Mouse (Mus musculus) embryonic fibroblast, embryonic 13.5 days (primary cell): ENCODE data around the gene Gli3. TPM values are rescaled to one million over a fixed set of nuclear protein-coding genes. Genes with fewer than 3 reads are reported as not detected.

Source experiments
- H3K27ac ChIP-seq: 2 replicates; pipeline ENCODE4 v1.5.1; 2012; ENCODE audit warnings: low read length, control low read depth, inconsistent platforms; ENCODE audit not compliant: insufficient read depth
- H3K4me1 ChIP-seq: 2 replicates; pipeline ENCODE4 v1.6.1; 2011; ENCODE audit warnings: low read length; ENCODE audit not compliant: control insufficient read depth, insufficient read depth
- H3K4me3 ChIP-seq: 2 replicates; pipeline ENCODE4 v1.5.1; 2011; ENCODE audit warnings: mild to moderate bottlenecking, control low read depth, low read length; ENCODE audit not compliant: insufficient read depth
- CTCF ChIP-seq: IDR thresholded peaks from 2 replicates; pipeline ENCODE4 v1.5.1; 2011; ENCODE audit warnings: mild to moderate bottlenecking, control low read depth, low read length, moderate library complexity, borderline replicate concordance; ENCODE audit not compliant: insufficient read depth
- POLR2A ChIP-seq: IDR thresholded peaks from 2 replicates; pipeline ENCODE4 v1.6.1; 2011; ENCODE audit warnings: low read depth, mild to moderate bottlenecking, control low read depth, low read length, moderate library complexity
- polyA plus RNA-seq: library from polyadenylated mRNA; stranded (reverse); fragments of >200 nt; gene quantifications from 2 replicates; pipeline ENCODE4 v1.2.4, GENCODE M21; 2011; ENCODE audit warnings: low read depth; ENCODE audit not compliant: missing spikeins, insufficient read length

Gene Gli3
- polyA plus RNA-seq = 41.8 and 64.3 TPM in 2 replicates

DNA sequence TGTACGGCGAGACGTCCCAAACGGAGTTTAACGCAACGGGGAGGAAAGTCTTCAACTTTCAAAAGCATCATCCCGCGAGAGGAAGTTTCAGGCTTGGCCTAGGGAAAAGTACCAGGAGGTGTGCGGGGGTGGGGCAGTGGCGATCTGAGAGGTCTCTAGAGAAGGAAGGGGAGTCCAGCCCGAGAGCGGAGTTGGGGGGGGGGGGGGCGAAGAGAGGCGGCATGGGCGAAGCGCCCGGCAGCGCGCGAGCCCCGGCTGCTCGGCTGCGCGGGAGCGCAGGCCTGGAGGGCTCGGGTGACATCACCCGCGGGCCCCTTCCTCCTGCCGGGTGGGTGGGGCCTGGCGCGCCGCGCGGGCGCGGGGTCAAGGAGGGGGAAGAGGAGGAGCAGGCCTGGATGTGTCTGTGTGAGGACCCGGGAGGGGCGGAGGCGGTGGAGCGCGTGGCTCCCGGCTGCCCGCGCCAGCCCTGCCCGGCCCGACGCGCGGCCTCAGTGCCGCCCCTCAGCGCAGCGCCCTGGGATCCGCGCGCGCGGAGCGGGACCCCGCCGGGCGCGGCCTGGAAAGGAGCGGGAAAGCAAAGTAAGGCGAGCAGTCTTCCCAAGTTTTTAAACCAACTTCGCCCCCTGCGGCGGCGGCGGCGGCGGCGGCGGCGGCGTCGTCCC is at the start of gene Gli3:
TSS of gene Gli3 (plus strand) at position 406 of the 662 bp plus-strand sequence.
- peak within 1 kb of the TSS; percentile 81 for H3K4me3 ChIP-seq
- H3K27ac ChIP-seq = peak within 1 kb of the TSS; percentile 96
- H3K4me1 ChIP-seq = peaks cover 9% of the 10 kb centered on the region; the same call in 1 of the 2 replicates
- TF ChIP-seq CTCF = no peak
- peak; percentile 50 for TF ChIP-seq POLR2A

- H3K4me3 ChIP-seq = peak overlapping the region; percentile 5
- H3K27ac ChIP-seq = 0 out of 2 replicates have a peak overlapping the region, but pooled peaks have one; percentile 36
Measured at GRCm38 (mm10) chr13:15421182-15421750, 41.8 kb upstream of the Gli3 start.

DNA sequence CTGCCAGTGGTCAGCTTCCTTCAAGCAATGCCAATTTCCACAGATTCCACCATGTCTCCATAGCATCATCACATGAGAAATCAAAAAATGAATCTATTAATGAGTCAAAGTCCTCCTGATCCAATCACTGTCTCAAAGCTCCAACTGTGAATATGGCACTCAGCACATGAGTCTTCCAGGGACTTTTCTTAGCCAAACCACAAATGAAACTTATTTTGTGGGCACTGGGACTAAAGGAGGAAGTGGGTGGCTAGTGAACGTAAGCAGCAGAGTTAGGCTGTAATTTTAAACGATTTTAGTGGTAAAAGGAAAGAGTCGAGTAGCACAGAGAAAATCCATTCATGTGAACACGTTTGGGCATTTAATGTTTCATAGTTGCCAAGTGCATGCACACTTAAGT is 21.0 kb upstream of the Gli3 start:
- Histone ChIP-seq H3K27ac (no peak overlapping the region), H3K4me1 (peaks cover 6% of the 10 kb centered on the region; the same call in 1 of the 2 replicates), H3K4me3 (no peak overlapping the region)
- TF ChIP-seq CTCF (no peak), POLR2A (no peak)

More at GRCm38 (mm10) chr13:15421182-15421750, 41.8 kb upstream of the Gli3 start:
- TF ChIP-seq CTCF (no peak), POLR2A (no peak)
- H3K4me1 ChIP-seq = no peaks in the 10 kb centered on the region; the same call in 1 of the 2 replicates

DNA sequence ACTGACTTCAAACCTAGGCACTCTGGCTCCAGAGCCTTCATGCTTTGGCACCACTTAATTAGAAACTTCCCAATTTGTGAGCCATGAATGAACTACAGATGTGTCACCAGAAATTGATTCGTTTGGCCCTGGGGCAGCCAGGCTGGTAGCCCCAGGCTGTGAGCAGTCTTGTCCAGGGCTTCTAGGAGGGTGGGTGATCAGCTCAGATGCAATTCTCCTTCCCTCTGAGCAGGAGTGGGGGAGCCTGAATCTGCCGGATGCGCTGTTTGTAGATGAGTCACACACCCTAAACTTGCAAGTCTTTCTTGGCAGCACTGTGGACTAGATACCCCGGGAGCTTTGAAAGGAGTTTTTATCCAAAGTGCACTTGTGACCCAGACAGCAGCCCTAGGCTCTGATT is 18.7 kb upstream of the Gli3 start:
- H3K27ac ChIP-seq = no peak overlapping the region
- peaks cover 6% of the 10 kb centered on the region; the same call in 1 of the 2 replicates for H3K4me1 ChIP-seq
- no peak overlapping the region for H3K4me3 ChIP-seq
- no peak for TF ChIP-seq POLR2A

- TF ChIP-seq POLR2A (no peak), CTCF (no peak)
- no peak overlapping the region for H3K27ac ChIP-seq
- H3K4me3 ChIP-seq = no peak overlapping the region
- H3K4me1 ChIP-seq = peaks cover 8% of the 10 kb centered on the region; the same call in 1 of the 2 replicates
Measured at GRCm38 (mm10) chr13:15445591-15445990, 17.4 kb upstream of the Gli3 start.

GRCm38 (mm10) chr13:15446004-15446403 is 17.0 kb upstream of the Gli3 start:
- Histone ChIP-seq H3K27ac (no peak overlapping the region), H3K4me1 (peaks cover 8% of the 10 kb centered on the region; the same call in 1 of the 2 replicates), H3K4me3 (no peak overlapping the region)
- TF ChIP-seq CTCF (no peak), POLR2A (no peak)

GRCm38 (mm10) chr13:15446782-15447564 is 16.1 kb upstream of the Gli3 start:
- no peak overlapping the region for H3K27ac ChIP-seq
- no peak overlapping the region for H3K4me3 ChIP-seq
- H3K4me1 ChIP-seq = peaks cover 8% of the 10 kb centered on the region; the same call in 1 of the 2 replicates
- TF ChIP-seq CTCF = no peak

GRCm38 (mm10) chr13:15450941-15451340 is 12.1 kb upstream of the Gli3 start:
- H3K4me1 ChIP-seq = 0 out of 2 replicates have a peak, but pooled peaks cover 2% of the 10 kb centered on the region
- no peak for TF ChIP-seq POLR2A
- no peak for TF ChIP-seq CTCF
- peak overlapping the region; percentile 61 for H3K27ac ChIP-seq
- no peak overlapping the region for H3K4me3 ChIP-seq

GRCm38 (mm10) chr13:15457841-15458240 is 5.2 kb upstream of the Gli3 start:
- Histone ChIP-seq H3K4me3 (no peak overlapping the region), H3K4me1 (peaks cover 5% of the 10 kb centered on the region; the same call in 1 of the 2 replicates), H3K27ac (peak overlapping the region; percentile 13; the same call in 1 of the 2 replicates)
- TF ChIP-seq CTCF = no peak
- no peak for TF ChIP-seq POLR2A
